Mouse (Mus musculus) heart, adult 8-10 months (tissue): ENCODE data around the gene Gm3604. TPM values are rescaled to one million over a fixed set of nuclear protein-coding genes. Genes with fewer than 3 reads are reported as not detected.
"Not testable (repeated sequence)": the region's sequence is repeated elsewhere in the genome, so short reads cannot be mapped to it uniquely, and the experiment has no call there.

Experiments
- DNase-seq: peaks from one replicate; pipeline ENCODE4 v3.0.0; 2022; ENCODE audit warnings: low spot score
- microRNA-seq: library from miRNA; unstranded; fragments of <30 nt; microRNA quantifications from one replicate; pipeline ENCODE4 v1.2.0, GENCODE M21; 2022
- total RNA-seq, 4 experiments: library from RNA; stranded (reverse); gene quantifications; 2 replicates each; pipeline ENCODE4 v1.2.4; 2022

Gm3604 gene
- total RNA-seq = under 1 TPM; 0.37 to 0.68 (median 0.56) TPM

DNA sequence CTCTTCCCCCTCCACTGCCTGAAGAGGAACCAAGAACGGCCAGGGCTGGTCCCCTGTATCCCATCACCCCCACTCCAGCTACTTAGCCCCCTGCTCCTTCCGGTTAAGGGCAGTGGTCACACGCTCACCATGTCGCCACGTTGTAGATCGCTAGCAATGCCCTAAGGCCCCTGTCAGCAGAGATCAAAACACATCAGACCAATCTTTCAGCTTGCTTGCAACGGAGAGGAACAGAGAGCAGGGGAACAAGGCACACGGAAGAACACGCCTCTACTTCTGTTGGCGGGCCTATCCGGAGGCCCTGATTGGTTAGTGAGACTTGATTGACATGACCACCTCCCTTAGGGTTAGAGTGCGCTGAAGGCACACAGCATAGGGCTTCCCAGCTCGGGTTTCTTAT lies at the start of gene Gm3604:
Gene Gm3604, minus strand, starts transcription at position 226 of the 400 bp plus-strand sequence.
- DNase-seq = peak; percentile 57

- not testable (repeated sequence) for DNase-seq
Measured at GRCm38 (mm10) chr13:62399206-62399605, 16.2 kb upstream of the Gm3604 start.

DNA sequence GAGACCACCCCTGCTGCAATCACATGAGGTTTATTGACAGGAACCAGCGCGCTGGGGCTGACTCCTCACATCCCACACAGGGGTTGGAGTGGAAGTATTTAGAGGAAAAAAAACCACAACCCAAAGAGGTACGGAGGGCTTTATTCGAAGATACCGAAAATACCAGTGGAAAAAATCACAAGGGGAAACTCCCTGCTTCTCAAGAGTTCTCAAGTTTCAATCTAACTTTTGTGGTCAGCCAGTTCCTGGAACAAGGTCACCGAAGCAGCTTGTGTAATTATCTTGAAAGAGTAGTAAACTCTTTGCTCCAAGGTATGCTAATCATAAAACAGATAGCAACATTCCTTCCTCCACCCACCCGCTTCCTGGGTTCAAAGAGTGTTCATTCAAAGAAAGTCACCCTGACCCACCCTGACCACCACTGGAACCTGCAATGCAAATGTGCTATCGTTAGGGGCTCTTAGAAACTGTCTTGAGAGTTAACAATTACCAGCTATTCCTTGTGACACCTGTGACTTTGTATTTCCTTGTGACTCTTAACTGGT lies 7.2 kb upstream of the Gm3604 start:
- DNase-seq = not testable (repeated sequence)

- DNase-seq = no peak
Measured at GRCm38 (mm10) chr13:62331786-62332185, 51.2 kb downstream of the Gm3604 start.

DNA sequence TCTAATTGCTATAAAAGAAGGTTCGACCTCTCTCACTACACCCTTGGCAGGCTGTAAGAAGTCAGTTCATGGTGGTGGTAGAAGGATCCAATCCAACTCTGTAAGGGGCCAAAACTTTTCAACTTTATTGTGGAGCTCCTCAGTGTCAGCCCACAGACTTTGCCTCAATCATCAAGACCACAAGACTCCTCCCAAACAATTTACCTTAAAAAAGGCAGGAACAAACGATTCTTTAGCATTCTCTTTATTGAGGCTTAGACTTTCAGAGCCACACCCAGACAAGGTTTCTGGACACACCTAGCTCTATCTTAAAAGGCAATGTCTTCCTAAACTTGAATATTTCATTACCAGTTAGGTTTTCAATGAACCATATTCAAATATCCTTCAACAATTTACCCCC lies 51.6 kb downstream of the Gm3604 start:
- no peak for DNase-seq

Small RNAs within 50 kb of the gene (microRNA-seq; reads per million reads assigned to microRNA genes)
- not detected for gene Gm25933

Other genes with a start within 250 kb of the Gm3604 start
- 1 to 10 TPM; 5.1 to 7.0 (median 6.1) TPM for gene Gm49359, start 83.7 kb upstream of the Gm3604 start, total RNA-seq
- under 1 TPM in 1 of 4 experiments, not detected in 3; 0.66 TPM for gene Zfp935, start 175.3 kb upstream of the Gm3604 start, total RNA-seq
- gene Zfp934, start 188.0 kb upstream of the Gm3604 start, total RNA-seq = 1 to 10 TPM; 3.4 to 5.5 (median 5.1) TPM
- 1 to 10 TPM in 3 of 4 experiments, under 1 TPM in 1; 0.54 to 2.6 (median 1.5) TPM for gene 6720489N17Rik, start 241.0 kb upstream of the Gm3604 start, total RNA-seq